Mouse (Mus musculus) liver, postnatal 0 days (tissue): Measurements from ENCODE around the gene Fam192a. TPM values are rescaled to one million over a fixed set of nuclear protein-coding genes. Genes with fewer than 3 reads are reported as not detected.

Source experiments
- ATAC-seq: fragments of 200-750 bp; cut with Nextera tagmentation; 2 replicates; pipeline ENCODE4 v1.8.0; 2017; ENCODE audit warnings: mild to moderate bottlenecking, moderate library complexity
- DNase-seq: peaks from one replicate; pipeline ENCODE4 v3.0.0-alpha.2; 2016
- H3K27ac ChIP-seq: fragments of 300-500 bp; sonication (generic); 2 replicates; pipeline ENCODE4 v1.5.1; 2014; ENCODE audit warnings: antibody characterized with exemption, moderate library complexity, mild to moderate bottlenecking, low read depth
- H3K27me3 ChIP-seq: fragments of 300-500 bp; sonication (generic); 2 replicates; pipeline ENCODE4 v1.6.1; 2014; ENCODE audit warnings: low read length, control low read depth, mixed read lengths; ENCODE audit not compliant: insufficient read depth
- H3K36me3 ChIP-seq: fragments of 300-500 bp; sonication (generic); replicated peaks from 2 replicates; pipeline ENCODE4 v1.6.1; 2014; ENCODE audit warnings: mild to moderate bottlenecking, control low read depth, low read length, moderate library complexity, mixed read lengths; ENCODE audit not compliant: insufficient read depth
- H3K4me1 ChIP-seq: fragments of 300-500 bp; sonication (generic); 2 replicates; pipeline ENCODE4 v1.6.1; 2014; ENCODE audit warnings: antibody characterized with exemption, mild to moderate bottlenecking, control low read depth; ENCODE audit not compliant: insufficient read depth
- H3K4me2 ChIP-seq: fragments of 300-500 bp; sonication (generic); 2 replicates; pipeline ENCODE4 v1.6.1; 2014; ENCODE audit warnings: low read depth, mild to moderate bottlenecking, low read length, moderate library complexity, mixed read lengths
- H3K4me3 ChIP-seq: fragments of 300-500 bp; sonication (generic); 2 replicates; pipeline ENCODE4 v1.5.1; 2014; ENCODE audit warnings: low read depth, low read length
- H3K9ac ChIP-seq: fragments of 300-500 bp; sonication (generic); replicated peaks from 2 replicates; pipeline ENCODE4 v1.6.1; 2014; ENCODE audit warnings: mild to moderate bottlenecking, moderate library complexity
- H3K9me3 ChIP-seq: fragments of 300-500 bp; sonication (generic); 2 replicates; pipeline ENCODE4 v1.6.1; 2016; ENCODE audit warnings: mild to moderate bottlenecking, control low read depth, low read length, mixed read lengths
- CTCF ChIP-seq: sonication (generic); IDR thresholded peaks from 2 replicates; pipeline ENCODE4 v1.5.1; 2016; ENCODE audit warnings: antibody characterized with exemption, low read depth
- EP300 ChIP-seq: IDR thresholded peaks from 2 replicates; pipeline ENCODE4 v1.6.1; 2016; ENCODE audit warnings: antibody characterized with exemption, low read depth, mild to moderate bottlenecking
- WGBS: fragments of 180-500 bp; shearing (Covaris S2); extraction: QIAGEN DNeasy Blood & Tissue Kit; methylation state at CpG from one replicate; pipeline ENCODE4 v1.1.7; 2014; ENCODE audit not compliant: insufficient replicate concordance; 5-methylcytosine and 5-hydroxymethylcytosine counted together
- polyA plus RNA-seq: library from polyadenylated mRNA; unstranded; fragments of >200 nt; fragmentation: Nextera tagmentation; extraction: Ambion mirVana; gene quantifications from 2 replicates; pipeline ENCODE4 v1.2.1, GENCODE M21; 2015

Fam192a gene
- polyA plus RNA-seq, 1 experiment from 2014 or later: 23.6 TPM

GRCm38 (mm10) chr8:94540889-94541795, 60.7 kb downstream of the Fam192a start:
- DNase-seq: peak; percentile 36
- H3K36me3 ChIP-seq: no peaks in the 10 kb centered on the region
- 60% methylated on average over 17 of the region's 18 CpGs for WGBS
- no peaks in the 10 kb centered on the region for H3K27me3 ChIP-seq
- peaks cover 3% of the 10 kb centered on the region; the same call in 1 of the 2 replicates for H3K4me1 ChIP-seq
- H3K4me3 ChIP-seq: no peak overlapping the region
- H3K4me2 ChIP-seq: no peak overlapping the region
- no peak overlapping the region for H3K27ac ChIP-seq
- no peaks in the 10 kb centered on the region for H3K9me3 ChIP-seq
- no peak for TF ChIP-seq CTCF
- TF ChIP-seq EP300: peak; percentile 79
- ATAC-seq: peak; percentile 71
- H3K9ac ChIP-seq: no peak overlapping the region

GRCm38 (mm10) chr8:94540025-94540424, 61.8 kb downstream of the Fam192a start:
- Histone ChIP-seq H3K27me3 (peaks cover 6% of the 10 kb centered on the region; the same call in 1 of the 2 replicates), H3K4me3 (no peak overlapping the region), H3K36me3 (no peaks in the 10 kb centered on the region), H3K9me3 (no peaks in the 10 kb centered on the region), H3K9ac (no peak overlapping the region), H3K4me1 (peaks cover 3% of the 10 kb centered on the region; the same call in 1 of the 2 replicates), H3K4me2 (no peak overlapping the region), H3K27ac (no peak overlapping the region)
- ATAC-seq: no peak
- DNase-seq: no peak
- no peak for TF ChIP-seq CTCF
- TF ChIP-seq EP300: no peak
- 57% methylated on average over 2 of the region's 2 CpGs for WGBS

- TF ChIP-seq CTCF (no peak), EP300 (no peak)
- ATAC-seq (no peak), DNase-seq (no peak)
- H3K27ac ChIP-seq: no peak overlapping the region
- H3K9ac ChIP-seq: no peak overlapping the region
- H3K36me3 ChIP-seq: no peaks in the 10 kb centered on the region
- H3K27me3 ChIP-seq: peaks cover 25% of the 10 kb centered on the region
- no peaks in the 10 kb centered on the region for H3K9me3 ChIP-seq
- peaks cover 11% of the 10 kb centered on the region for H3K4me1 ChIP-seq
- no peak overlapping the region for H3K4me3 ChIP-seq
- WGBS: 82% methylated on average over 2 of the region's 2 CpGs
- no peak overlapping the region for H3K4me2 ChIP-seq
Measured at GRCm38 (mm10) chr8:94537456-94537855, 64.3 kb downstream of the Fam192a start.

- Histone ChIP-seq H3K36me3 (no peaks in the 10 kb centered on the region), H3K4me2 (no peak overlapping the region), H3K4me3 (no peak overlapping the region), H3K27ac (no peak overlapping the region), H3K4me1 (peaks cover 10% of the 10 kb centered on the region), H3K9me3 (no peaks in the 10 kb centered on the region), H3K27me3 (peaks cover 38% of the 10 kb centered on the region), H3K9ac (no peak overlapping the region)
- ATAC-seq: no peak
- no peak for TF ChIP-seq CTCF
- no peak for TF ChIP-seq EP300
- no peak for DNase-seq
- 83% methylated on average over 7 of the region's 7 CpGs for WGBS
Measured at GRCm38 (mm10) chr8:94535631-94536030, 66.2 kb downstream of the Fam192a start.

GRCm38 (mm10) chr8:94534612-94535011, 67.2 kb downstream of the Fam192a start:
- Histone ChIP-seq H3K9ac (no peak overlapping the region), H3K36me3 (no peaks in the 10 kb centered on the region), H3K4me2 (no peak overlapping the region), H3K9me3 (no peaks in the 10 kb centered on the region), H3K27me3 (peaks cover 38% of the 10 kb centered on the region), H3K27ac (no peak overlapping the region), H3K4me3 (no peak overlapping the region), H3K4me1 (peaks cover 9% of the 10 kb centered on the region)
- no peak for TF ChIP-seq CTCF
- no peak for TF ChIP-seq EP300
- no peak for ATAC-seq
- DNase-seq: no peak
- 45% methylated on average over 4 of the region's 4 CpGs for WGBS

- no peak within 1 kb of the TSS for H3K27ac ChIP-seq
- H3K4me2 ChIP-seq: peak within 1 kb of the TSS; percentile 77
- ATAC-seq: peak; percentile 75
- no peaks in the 10 kb centered on the region for H3K9me3 ChIP-seq
- H3K36me3 ChIP-seq: no peaks in the 10 kb centered on the region
- peak within 1 kb of the TSS; percentile 47 for H3K9ac ChIP-seq
- H3K27me3 ChIP-seq: peaks cover 38% of the 10 kb centered on the region
- WGBS: under 1% methylated on average over 53 of the region's 81 CpGs
- peak; percentile 31; the same call in 1 of the 2 replicates for TF ChIP-seq CTCF
- no peak for TF ChIP-seq EP300
- peak within 1 kb of the TSS; percentile 60 for H3K4me3 ChIP-seq
- H3K4me1 ChIP-seq: peaks cover 9% of the 10 kb centered on the region
- DNase-seq: peak; percentile 69
Measured at GRCm38 (mm10) chr8:94532873-94533671, 68.7 kb downstream of the Fam192a start, which contains the start of gene Cpne2. Gene Cpne2 (plus strand): TSS chr8:94532990.
